Mouse (Mus musculus) left cerebral cortex, adult 8-10 months (tissue): ENCODE measurements around the gene A730009L09Rik. TPM values are rescaled to one million over a fixed set of nuclear protein-coding genes. Genes with fewer than 3 reads are reported as not detected.

Source experiments
- DNase-seq, 2 experiments: peaks; one replicate each; pipeline ENCODE4 v3.0.0; 2022; ENCODE audit warnings: low spot score in 2 of 2
- total RNA-seq, 4 experiments: library from RNA; stranded (reverse); gene quantifications; 2 replicates each; pipeline ENCODE4 v1.2.4; 2022

A730009L09Rik gene
- total RNA-seq = under 1 TPM in 3 of 4 experiments, not detected in 1; 0.20 to 0.35 (median 0.27) TPM

DNA sequence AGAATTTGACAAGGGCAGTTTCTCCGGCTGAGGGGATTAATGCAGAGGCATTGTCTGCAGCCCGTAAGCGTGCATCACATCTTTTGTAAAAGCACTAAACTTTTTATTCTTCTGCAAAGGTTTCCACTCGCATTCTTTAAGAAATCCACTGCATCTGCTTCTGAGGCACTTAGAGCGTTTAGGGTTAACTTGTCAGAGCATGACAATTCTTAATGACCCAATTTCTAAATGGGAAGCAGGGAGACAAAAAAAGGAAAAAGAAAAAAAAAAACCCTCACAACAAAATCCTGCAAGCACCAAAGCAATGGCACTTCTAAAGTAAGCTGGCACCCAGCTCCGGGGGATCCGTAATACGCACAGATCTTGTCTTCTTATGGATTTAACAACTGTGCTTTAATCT, at the start of gene A730009L09Rik:
Gene A730009L09Rik, plus strand, starts transcription at position 301 of the 400 bp plus-strand sequence.
- DNase-seq = no peak

DNA sequence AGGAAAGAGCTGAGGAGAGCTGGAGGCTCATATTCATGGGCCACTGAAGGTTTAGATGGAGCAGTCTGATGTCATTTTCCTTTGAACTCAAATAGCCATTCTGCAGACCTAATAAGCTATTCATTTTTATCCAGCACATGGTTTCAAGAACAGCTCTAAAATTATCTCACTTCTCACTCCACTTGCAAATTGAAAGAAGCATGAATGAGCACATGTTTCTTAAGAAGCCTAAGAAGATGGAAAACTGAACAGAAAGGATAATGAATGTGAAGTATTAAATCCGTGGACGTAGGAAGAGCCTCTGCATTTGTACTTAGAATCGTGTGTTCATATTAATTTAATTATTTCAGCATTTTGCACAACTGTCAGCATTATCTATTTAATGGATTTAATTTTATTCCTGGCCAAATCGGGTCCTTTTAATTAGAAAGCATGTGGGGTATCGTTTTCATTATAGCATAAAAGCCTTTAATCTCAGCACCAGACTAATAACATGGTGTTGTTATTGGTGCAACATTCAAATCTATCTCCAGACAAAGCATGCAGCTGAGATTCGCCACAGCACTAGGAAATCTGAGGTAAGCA, 49.2 kb upstream of the A730009L09Rik start:
- no peak for DNase-seq

DNA sequence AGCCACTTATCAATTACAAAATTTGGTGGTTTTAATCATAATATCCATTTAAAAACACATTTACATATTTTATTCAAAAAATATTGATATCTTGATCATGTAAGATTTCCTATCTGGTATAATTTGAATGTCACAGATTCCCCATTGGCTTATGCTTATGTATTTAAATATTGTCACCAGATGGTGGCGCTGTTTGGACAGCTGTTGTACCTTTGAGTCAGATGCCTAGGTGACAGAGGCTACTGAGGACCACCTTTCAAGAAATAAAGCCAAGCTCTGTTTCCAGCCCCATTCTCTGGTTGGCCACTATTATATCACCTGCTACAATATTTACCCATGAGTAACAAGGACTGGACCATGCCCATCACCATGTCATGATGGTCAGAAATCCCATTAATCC, 46.0 kb upstream of the A730009L09Rik start:
- no peak for DNase-seq

GRCm38 (mm10) chr16:84469994-84470393, 44.9 kb upstream of the A730009L09Rik start:
- no peak for DNase-seq

- DNase-seq = no peak
Measured at GRCm38 (mm10) chr16:84473406-84473805, 41.5 kb upstream of the A730009L09Rik start.

GRCm38 (mm10) chr16:84474712-84475111, 40.2 kb upstream of the A730009L09Rik start:
- DNase-seq = no peak

DNA sequence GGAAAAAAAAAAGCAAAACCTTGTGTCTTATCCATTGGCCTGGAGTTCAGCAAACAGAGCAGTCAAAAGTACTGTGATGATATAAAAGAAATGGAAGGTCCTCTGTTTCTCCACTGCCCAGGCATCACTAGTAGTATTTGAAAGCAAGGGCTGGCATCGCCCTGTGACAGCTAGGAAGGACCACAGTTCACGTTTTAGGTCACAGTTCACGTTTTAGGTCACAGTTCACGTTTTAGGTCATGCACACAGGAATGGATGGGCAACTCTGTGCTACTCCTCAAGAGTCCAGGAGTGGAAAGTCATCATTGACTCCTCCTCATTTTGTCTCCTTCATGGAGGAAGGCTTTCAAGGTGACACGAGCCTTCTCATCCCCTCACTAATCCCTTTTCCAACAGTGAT, 38.0 kb upstream of the A730009L09Rik start:
- no peak for DNase-seq

DNA sequence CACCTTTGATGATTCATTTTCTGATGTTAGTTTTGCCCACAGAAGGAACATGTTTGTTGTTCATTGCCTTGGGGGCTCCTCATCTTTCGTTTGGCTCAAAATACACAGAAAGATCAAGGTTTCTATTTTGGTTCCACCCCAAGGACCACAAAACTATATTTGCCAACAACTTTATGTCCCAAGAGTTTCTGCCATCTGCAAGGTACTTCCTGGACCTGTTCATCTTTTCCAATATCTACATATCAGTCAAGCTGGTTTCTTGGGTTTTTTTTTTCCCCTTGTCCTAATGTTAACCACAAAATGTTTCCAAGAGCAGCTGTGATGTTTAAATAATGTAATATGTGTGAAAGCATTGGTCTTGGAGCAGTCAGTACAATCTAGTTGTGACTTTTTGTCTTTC, 37.4 kb upstream of the A730009L09Rik start:
- no peak for DNase-seq

DNA sequence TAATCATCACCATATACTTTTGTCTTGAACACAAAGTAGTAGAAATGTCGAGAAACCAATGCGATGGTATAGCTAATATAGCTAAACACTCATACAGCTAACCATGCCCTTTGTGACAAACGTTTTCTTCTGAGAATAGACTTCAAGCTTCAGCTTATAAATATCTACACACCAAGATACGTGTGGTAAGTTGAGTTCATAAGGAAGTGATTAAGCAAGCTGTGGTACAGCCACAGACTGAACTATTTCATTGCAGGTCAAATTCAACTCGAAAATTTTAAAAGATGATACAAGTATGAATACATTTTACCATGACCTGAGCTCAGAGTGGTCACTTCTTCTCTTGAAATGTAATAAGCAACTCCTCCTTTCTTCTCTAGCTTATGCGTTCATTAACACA, 37.0 kb upstream of the A730009L09Rik start:
- no peak for DNase-seq

DNA sequence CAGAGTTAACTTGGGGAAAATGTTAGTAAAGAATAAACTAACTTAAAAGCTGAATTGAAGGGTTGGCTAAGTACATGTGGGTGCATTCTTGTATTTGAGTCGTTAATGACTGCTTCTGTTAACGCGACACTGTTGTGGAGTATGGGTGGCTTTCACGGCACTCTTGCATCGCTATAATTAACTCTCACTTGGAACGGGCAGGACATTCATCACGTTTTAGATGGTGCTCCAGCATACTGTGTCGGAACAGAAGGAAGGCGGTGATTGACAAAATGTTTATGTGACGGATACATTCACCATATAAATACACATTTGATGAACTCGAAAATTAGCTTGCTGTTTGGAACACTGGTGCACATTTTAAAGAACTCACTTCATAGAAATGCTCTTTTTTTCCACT, 29.0 kb upstream of the A730009L09Rik start:
- DNase-seq = no peak

- DNase-seq = no peak
Measured at GRCm38 (mm10) chr16:84494818-84495217, 20.1 kb upstream of the A730009L09Rik start.

- DNase-seq = no peak
Measured at GRCm38 (mm10) chr16:84495438-84495837, 19.5 kb upstream of the A730009L09Rik start.

DNA sequence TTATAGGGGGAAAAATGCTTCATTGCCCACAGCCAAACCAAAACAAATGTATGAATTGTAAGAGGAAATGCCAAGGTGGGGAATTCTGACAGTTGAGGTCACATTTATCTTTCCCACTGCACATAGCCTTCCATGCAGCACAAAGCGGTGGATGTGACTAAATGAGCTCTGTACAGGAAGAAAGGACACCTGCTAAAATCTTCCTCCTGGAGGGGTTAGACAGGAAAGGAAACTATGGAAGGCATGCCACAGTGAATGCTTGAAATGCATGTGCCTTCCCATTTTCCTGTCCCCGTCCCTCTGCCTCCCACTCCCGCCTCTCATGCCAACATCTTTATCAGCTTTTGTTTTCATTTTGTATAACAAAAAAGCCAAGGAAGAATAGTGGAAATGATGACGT, 7.2 kb upstream of the A730009L09Rik start:
- no peak for DNase-seq

DNA sequence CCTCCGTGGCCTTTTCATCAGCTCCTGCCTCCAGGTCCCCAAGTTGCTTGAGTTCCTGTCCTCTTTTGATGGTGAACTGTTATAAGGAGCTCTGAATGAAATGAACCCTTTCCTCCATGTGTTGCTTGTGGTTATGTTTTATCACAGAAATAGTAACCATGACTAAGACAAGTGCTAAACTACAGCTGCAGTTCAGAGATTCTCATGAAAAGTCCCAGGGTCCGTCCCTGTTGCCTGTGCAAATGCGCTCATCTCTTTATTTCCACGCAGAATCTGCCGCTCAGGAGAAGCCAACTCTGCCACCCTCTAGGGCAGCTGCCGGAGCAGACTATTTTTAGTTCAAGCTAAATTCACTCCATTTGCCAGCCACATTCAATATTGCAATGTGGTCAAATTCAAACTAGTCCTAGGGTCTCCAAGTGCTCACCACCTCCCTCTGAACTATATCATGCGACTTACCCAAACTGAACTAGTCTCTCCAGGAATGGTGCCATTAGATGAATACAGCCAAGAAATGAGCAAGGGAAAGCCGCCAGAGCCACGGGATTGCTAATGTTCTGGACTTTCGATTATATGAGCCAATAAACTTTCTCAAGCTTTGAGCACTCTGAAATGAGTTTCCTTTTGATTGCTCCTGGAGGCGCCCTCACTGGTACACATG, 7.2 kb downstream of the A730009L09Rik start:
- DNase-seq = no peak

- no peak for DNase-seq
Measured at GRCm38 (mm10) chr16:84523061-84523460, 8.1 kb downstream of the A730009L09Rik start.

- peak; percentile 12 to 17 for DNase-seq
Measured at GRCm38 (mm10) chr16:84527375-84527774, 12.5 kb downstream of the A730009L09Rik start.

DNA sequence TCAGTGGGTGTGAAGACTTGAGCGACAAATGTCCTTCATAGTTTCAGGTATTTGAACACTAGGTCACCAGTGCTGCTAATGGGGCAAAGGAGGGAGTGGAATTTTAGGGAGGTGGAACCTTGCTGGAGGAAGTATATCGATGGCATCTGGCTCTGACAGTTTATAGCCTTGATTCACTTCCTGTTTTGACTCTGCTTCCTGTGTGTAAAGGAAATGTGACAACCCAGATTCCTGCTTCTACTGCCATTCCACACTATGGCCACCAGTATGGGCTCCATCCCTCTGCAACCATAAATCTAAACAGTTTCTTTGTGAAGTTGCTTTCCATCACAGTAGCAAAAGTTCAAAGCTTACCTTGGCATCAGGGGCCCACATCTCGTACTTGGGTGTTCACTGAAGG, 17.9 kb downstream of the A730009L09Rik start:
- DNase-seq = no peak

DNA sequence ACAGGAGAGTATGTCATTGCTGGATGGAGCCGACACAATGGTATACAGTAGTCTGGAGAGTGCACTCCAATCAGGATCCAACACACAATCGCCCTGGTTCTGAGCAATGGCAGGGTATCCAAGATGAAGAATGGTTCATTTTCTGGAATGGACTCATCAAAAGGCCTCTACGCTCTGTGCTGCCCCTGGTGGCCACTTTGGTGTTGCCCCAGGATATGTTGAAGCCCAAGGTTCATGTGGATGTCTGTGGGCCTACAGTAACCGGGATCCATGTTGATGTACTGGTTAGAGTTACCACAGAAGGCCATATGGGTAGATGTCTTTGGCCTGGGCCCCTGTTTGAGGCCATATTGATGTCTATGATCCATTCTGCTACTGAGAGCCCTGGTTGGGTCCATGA, 31.1 kb downstream of the A730009L09Rik start:
- no peak for DNase-seq

DNA sequence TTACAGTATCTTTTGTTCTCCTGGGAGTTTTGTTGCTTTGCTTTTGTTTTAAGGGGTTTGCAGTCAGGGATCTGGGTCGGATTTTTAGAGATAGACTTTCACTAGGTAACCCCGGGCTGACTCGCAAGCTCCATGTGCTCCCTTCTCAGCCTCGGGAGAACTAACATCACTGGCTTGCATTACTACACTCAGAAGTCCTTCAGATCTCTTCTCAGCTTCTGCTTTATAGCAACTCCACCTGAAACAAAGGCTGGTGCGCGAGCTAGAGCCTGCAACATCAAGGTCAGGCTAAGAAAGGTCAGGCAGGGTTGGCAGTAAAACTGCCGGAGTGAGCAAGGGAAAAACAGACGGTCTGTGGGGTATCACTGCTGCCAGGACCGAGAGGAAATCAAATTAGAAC, 34.2 kb downstream of the A730009L09Rik start:
- no peak for DNase-seq

DNA sequence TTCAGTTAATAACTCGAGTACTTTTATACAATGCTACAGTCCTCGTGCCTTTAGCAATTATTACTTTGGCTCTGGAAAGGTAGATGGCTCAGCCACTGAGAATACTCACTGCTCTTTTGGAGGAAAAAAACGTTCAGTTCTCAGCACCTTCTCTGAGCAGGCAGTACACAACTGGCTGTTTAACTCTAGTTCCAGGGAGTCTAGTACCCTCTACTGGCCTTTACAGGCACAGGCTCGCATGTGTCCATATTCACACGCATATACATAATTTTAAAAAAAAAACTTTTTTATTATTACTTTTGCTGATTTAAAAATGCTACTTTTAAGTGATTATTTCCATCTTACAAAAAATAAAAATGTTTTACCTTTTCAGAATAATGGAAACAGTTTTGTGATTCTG, 35.5 kb downstream of the A730009L09Rik start:
- DNase-seq = no peak

GRCm38 (mm10) chr16:84553981-84554380, 39.1 kb downstream of the A730009L09Rik start:
- no peak for DNase-seq

DNA sequence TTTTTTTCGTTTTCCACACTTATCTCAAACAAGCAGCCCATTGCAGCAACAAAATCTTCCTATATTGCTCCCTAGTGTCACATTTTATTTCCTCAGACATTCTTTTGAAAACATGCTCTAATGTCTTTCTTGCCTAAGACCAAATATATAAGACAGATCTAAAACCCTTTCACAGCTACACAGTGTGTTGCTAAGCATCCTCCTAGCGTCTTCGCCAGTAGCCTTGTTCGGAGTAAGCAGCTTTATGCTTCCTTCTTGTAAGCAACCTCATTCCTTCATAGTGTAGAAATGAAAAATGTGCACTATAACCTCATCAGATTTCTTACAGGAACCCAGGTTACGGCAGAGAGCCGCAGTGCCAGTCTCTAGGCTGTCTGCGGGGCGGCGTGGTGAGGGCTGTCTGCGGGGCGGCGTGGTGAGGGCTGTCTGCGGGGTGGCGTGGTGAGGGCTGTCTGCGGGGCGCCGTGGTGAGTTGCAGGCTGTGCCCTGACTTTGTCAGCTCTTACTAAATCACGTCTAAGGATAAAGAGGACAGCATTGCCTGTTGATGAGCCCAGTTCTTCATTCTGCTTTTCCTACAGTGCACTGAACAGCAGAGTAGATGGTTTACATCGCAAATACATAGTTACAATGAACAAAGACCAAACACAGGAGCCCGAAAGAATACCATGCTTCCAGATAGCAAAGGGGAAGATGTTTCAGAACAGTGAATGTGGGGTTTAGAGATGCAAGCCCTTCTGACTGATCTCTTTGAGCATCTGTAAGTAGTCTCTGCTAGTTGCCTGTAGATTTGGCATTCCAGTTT, 43.4 kb downstream of the A730009L09Rik start:
- no peak for DNase-seq
